Mouse (Mus musculus): ENCODE measurements around the gene Atp8a2. TPM values are rescaled to one million over a fixed set of nuclear protein-coding genes. Genes with fewer than 3 reads are reported as not detected.

Atp8a2 gene
- total and polyA plus RNA-seq, 3 experiments = 0.11 TPM; not detected in 2

GRCm38 (mm10) chr14:60214040-60214439 is 17.1 kb upstream of the Atp8a2 start:
- Histone ChIP-seq H3K9me3 (replicated peaks) (no peaks in the 10 kb centered on the region), H3K4me3 (ENCODE audit: low read depth, low read length) (no peak overlapping the region), H3K4me1 (ENCODE audit: insufficient read depth, low read depth, low read length) (no peaks in the 10 kb centered on the region), H3K36me3 (replicated peaks) (peaks cover 25% of the 10 kb centered on the region), H3K27me3 (ENCODE audit: insufficient read depth, low read length) (no peaks in the 10 kb centered on the region)
- DNase-seq (ENCODE audit: low spot score) (no peak), ATAC-seq (ENCODE audit: extremely low read depth, insufficient number of reproducible peaks, low FRiP score, poor library complexity, severe bottlenecking) (no peak)
- TF ChIP-seq POLR2AphosphoS5 (IDR thresholded peaks at IDR 0.05; ENCODE audit: insufficient replicate concordance, low read depth, low read length) (no peak), TAL1 (conservative IDR thresholded peaks at IDR 0.05; ENCODE audit: low read depth, low read length) (no peak), GATA1 (IDR thresholded peaks at IDR 0.05; ENCODE audit: borderline replicate concordance, low read length) (no peak), CTCF (IDR thresholded peaks at IDR 0.05; ENCODE audit: low read depth, low read length) (no peak), GATA2 (IDR thresholded peaks at IDR 0.05; ENCODE audit: borderline replicate concordance, low read depth, low read length) (no peak)

- H3K9me3 ChIP-seq (replicated peaks) = no peaks in the 10 kb centered on the region
- no peaks in the 10 kb centered on the region for H3K36me3 ChIP-seq (replicated peaks)
- no peak for TF ChIP-seq CTCF (IDR thresholded peaks at IDR 0.05; ENCODE audit: low read depth, low read length)
- no peak for TF ChIP-seq GATA1 (IDR thresholded peaks at IDR 0.05; ENCODE audit: borderline replicate concordance, low read length)
- no peak for TF ChIP-seq POLR2AphosphoS5 (IDR thresholded peaks at IDR 0.05; ENCODE audit: insufficient replicate concordance, low read depth, low read length)
- TF ChIP-seq GATA2 (IDR thresholded peaks at IDR 0.05; ENCODE audit: borderline replicate concordance, low read depth, low read length) = no peak
- no peak for TF ChIP-seq TAL1 (conservative IDR thresholded peaks at IDR 0.05; ENCODE audit: low read depth, low read length)
- H3K4me3 ChIP-seq (ENCODE audit: low read depth, low read length) = no peak overlapping the region
- no peaks in the 10 kb centered on the region for H3K4me1 ChIP-seq (ENCODE audit: insufficient read depth, low read depth, low read length)
- H3K27me3 ChIP-seq (ENCODE audit: insufficient read depth, low read length) = no peaks in the 10 kb centered on the region
- ATAC-seq (ENCODE audit: extremely low read depth, insufficient number of reproducible peaks, low FRiP score, poor library complexity, severe bottlenecking) (no peak), DNase-seq (ENCODE audit: low spot score) (no peak)
Measured at GRCm38 (mm10) chr14:60209166-60209565, 12.2 kb upstream of the Atp8a2 start.

GRCm38 (mm10) chr14:60204993-60205392 is 8.0 kb upstream of the Atp8a2 start:
- ATAC-seq (ENCODE audit: extremely low read depth, insufficient number of reproducible peaks, low FRiP score, poor library complexity, severe bottlenecking) (no peak), DNase-seq (ENCODE audit: low spot score) (no peak)
- no peaks in the 10 kb centered on the region for H3K4me1 ChIP-seq (ENCODE audit: insufficient read depth, low read depth, low read length)
- no peak overlapping the region for H3K4me3 ChIP-seq (ENCODE audit: low read depth, low read length)
- no peaks in the 10 kb centered on the region for H3K36me3 ChIP-seq (replicated peaks)
- H3K27me3 ChIP-seq (ENCODE audit: insufficient read depth, low read length) = no peaks in the 10 kb centered on the region; the same call in 1 of the 2 replicates
- H3K9me3 ChIP-seq (replicated peaks) = no peaks in the 10 kb centered on the region
- no peak for TF ChIP-seq POLR2AphosphoS5 (IDR thresholded peaks at IDR 0.05; ENCODE audit: insufficient replicate concordance, low read depth, low read length)
- TF ChIP-seq TAL1 (conservative IDR thresholded peaks at IDR 0.05; ENCODE audit: low read depth, low read length) = no peak
- no peak for TF ChIP-seq GATA1 (IDR thresholded peaks at IDR 0.05; ENCODE audit: borderline replicate concordance, low read length)
- no peak for TF ChIP-seq GATA2 (IDR thresholded peaks at IDR 0.05; ENCODE audit: borderline replicate concordance, low read depth, low read length)
- no peak for TF ChIP-seq CTCF (IDR thresholded peaks at IDR 0.05; ENCODE audit: low read depth, low read length)

GRCm38 (mm10) chr14:60195999-60196398 is 980 bp downstream of the Atp8a2 start:
- TF ChIP-seq GATA2 (IDR thresholded peaks at IDR 0.05; ENCODE audit: borderline replicate concordance, low read depth, low read length) = no peak
- no peak for TF ChIP-seq GATA1 (IDR thresholded peaks at IDR 0.05; ENCODE audit: borderline replicate concordance, low read length)
- no peak for TF ChIP-seq POLR2AphosphoS5 (IDR thresholded peaks at IDR 0.05; ENCODE audit: insufficient replicate concordance, low read depth, low read length)
- TF ChIP-seq CTCF (IDR thresholded peaks at IDR 0.05; ENCODE audit: low read depth, low read length) = no peak
- no peak for TF ChIP-seq TAL1 (conservative IDR thresholded peaks at IDR 0.05; ENCODE audit: low read depth, low read length)
- no peaks in the 10 kb centered on the region; the same call in 1 of the 2 replicates for H3K27me3 ChIP-seq (ENCODE audit: insufficient read depth, low read length)
- no peak overlapping the region for H3K4me3 ChIP-seq (ENCODE audit: low read depth, low read length)
- 0 out of 2 replicates have a peak, but pooled peaks cover 3% of the 10 kb centered on the region for H3K9me3 ChIP-seq (replicated peaks)
- no peaks in the 10 kb centered on the region for H3K36me3 ChIP-seq (replicated peaks)
- H3K4me1 ChIP-seq (ENCODE audit: insufficient read depth, low read depth, low read length) = no peaks in the 10 kb centered on the region
- DNase-seq (ENCODE audit: low spot score) (no peak), ATAC-seq (ENCODE audit: extremely low read depth, insufficient number of reproducible peaks, low FRiP score, poor library complexity, severe bottlenecking) (no peak)

- H3K27me3 ChIP-seq (ENCODE audit: insufficient read depth, low read length) = no peaks in the 10 kb centered on the region
- no peak overlapping the region for H3K4me3 ChIP-seq (ENCODE audit: low read depth, low read length)
- H3K36me3 ChIP-seq (replicated peaks) = no peaks in the 10 kb centered on the region
- H3K9me3 ChIP-seq (replicated peaks) = 0 out of 2 replicates have a peak, but pooled peaks cover 3% of the 10 kb centered on the region
- H3K4me1 ChIP-seq (ENCODE audit: insufficient read depth, low read depth, low read length) = no peaks in the 10 kb centered on the region
- ATAC-seq (ENCODE audit: extremely low read depth, insufficient number of reproducible peaks, low FRiP score, poor library complexity, severe bottlenecking) = no peak
- no peak for DNase-seq (ENCODE audit: low spot score)
- TF ChIP-seq GATA2 (IDR thresholded peaks at IDR 0.05; ENCODE audit: borderline replicate concordance, low read depth, low read length) (no peak), POLR2AphosphoS5 (IDR thresholded peaks at IDR 0.05; ENCODE audit: insufficient replicate concordance, low read depth, low read length) (no peak), GATA1 (IDR thresholded peaks at IDR 0.05; ENCODE audit: borderline replicate concordance, low read length) (no peak), CTCF (IDR thresholded peaks at IDR 0.05; ENCODE audit: low read depth, low read length) (no peak), TAL1 (conservative IDR thresholded peaks at IDR 0.05; ENCODE audit: low read depth, low read length) (no peak)
Measured at GRCm38 (mm10) chr14:60194606-60195005, 2.4 kb downstream of the Atp8a2 start.

- Histone ChIP-seq H3K36me3 (replicated peaks) (no peaks in the 10 kb centered on the region), H3K4me1 (ENCODE audit: insufficient read depth, low read depth, low read length) (no peaks in the 10 kb centered on the region), H3K4me3 (ENCODE audit: low read depth, low read length) (no peak overlapping the region), H3K9me3 (replicated peaks) (0 out of 2 replicates have a peak, but pooled peaks cover 3% of the 10 kb centered on the region), H3K27me3 (ENCODE audit: insufficient read depth, low read length) (no peaks in the 10 kb centered on the region)
- ATAC-seq (ENCODE audit: extremely low read depth, insufficient number of reproducible peaks, low FRiP score, poor library complexity, severe bottlenecking) = no peak
- TF ChIP-seq TAL1 (conservative IDR thresholded peaks at IDR 0.05; ENCODE audit: low read depth, low read length) (no peak), GATA2 (IDR thresholded peaks at IDR 0.05; ENCODE audit: borderline replicate concordance, low read depth, low read length) (no peak), GATA1 (IDR thresholded peaks at IDR 0.05; ENCODE audit: borderline replicate concordance, low read length) (no peak), CTCF (IDR thresholded peaks at IDR 0.05; ENCODE audit: low read depth, low read length) (no peak), POLR2AphosphoS5 (IDR thresholded peaks at IDR 0.05; ENCODE audit: insufficient replicate concordance, low read depth, low read length) (no peak)
- DNase-seq (ENCODE audit: low spot score) = no peak
Measured at GRCm38 (mm10) chr14:60189771-60190170, 7.2 kb downstream of the Atp8a2 start.
